Mouse (Mus musculus): ENCODE data around the gene Ptpn13. TPM values are rescaled to one million over a fixed set of nuclear protein-coding genes. Genes with fewer than 3 reads are reported as not detected.
A peak's percentile ranks its signal among the peaks of the same experiment; 100 is the strongest.

Gene Ptpn13
- total RNA-seq, 2 experiments from 2014 or later = 9.3 to 10.5 TPM

DNA sequence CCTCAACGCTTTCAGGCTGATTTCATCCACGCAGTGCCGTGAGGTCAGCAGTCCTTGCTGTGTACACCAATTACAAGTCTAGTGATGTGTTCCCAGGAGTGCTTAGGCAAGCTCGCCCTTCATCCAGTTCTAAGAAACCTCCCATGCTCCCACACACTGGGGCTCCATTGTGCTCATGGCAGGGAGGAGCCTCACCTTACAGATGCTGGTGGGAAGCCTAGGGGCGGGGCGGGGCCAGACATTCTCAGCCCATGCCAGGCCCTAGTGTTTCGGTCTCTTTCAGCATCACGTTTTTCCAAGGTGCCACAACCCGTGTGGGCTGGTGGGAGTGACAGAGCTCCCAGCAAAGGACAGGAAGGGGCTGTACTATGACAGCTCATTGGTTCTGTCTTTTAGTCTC, 192.2 kb downstream of the Ptpn13 start:
- intact Hi-C loops (cut with DNase I) = no loop called here
- no peak for DNase-seq (ENCODE audit: low spot score in 2 of 2)

- DNase-seq (ENCODE audit: low spot score in 2 of 2) = no peak
- intact Hi-C loops (cut with DNase I) = no loop called here
These were observed 195.4 kb downstream of the Ptpn13 start for GRCm38 (mm10) chr5:103620301-103620973.

GRCm38 (mm10) chr5:103622321-103622720, 197.3 kb downstream of the Ptpn13 start:
- intact Hi-C loops (cut with DNase I) = no loop called here
- no peak for DNase-seq (ENCODE audit: low spot score in 2 of 2)

GRCm38 (mm10) chr5:103624831-103625230, 199.8 kb downstream of the Ptpn13 start:
- intact Hi-C loops (cut with DNase I) = no loop called here

GRCm38 (mm10) chr5:103628499-103628898, 203.5 kb downstream of the Ptpn13 start:
- intact Hi-C loops (cut with DNase I) = no loop called here
- no peak for DNase-seq (ENCODE audit: low spot score in 2 of 2)

More at GRCm38 (mm10) chr5:103624831-103625230, 199.8 kb downstream of the Ptpn13 start:
- DNase-seq (ENCODE audit: low spot score in 2 of 2) = no peak

- intact Hi-C loops (cut with DNase I) = no loop called here
- peak; percentile 66 to 71 for DNase-seq (ENCODE audit: low spot score in 2 of 2)
These were observed 204.2 kb downstream of the Ptpn13 start, which contains the start of gene Slc10a6 for GRCm38 (mm10) chr5:103629111-103629764. TSS of gene Slc10a6 (minus strand) at chr5:103629403.

DNA sequence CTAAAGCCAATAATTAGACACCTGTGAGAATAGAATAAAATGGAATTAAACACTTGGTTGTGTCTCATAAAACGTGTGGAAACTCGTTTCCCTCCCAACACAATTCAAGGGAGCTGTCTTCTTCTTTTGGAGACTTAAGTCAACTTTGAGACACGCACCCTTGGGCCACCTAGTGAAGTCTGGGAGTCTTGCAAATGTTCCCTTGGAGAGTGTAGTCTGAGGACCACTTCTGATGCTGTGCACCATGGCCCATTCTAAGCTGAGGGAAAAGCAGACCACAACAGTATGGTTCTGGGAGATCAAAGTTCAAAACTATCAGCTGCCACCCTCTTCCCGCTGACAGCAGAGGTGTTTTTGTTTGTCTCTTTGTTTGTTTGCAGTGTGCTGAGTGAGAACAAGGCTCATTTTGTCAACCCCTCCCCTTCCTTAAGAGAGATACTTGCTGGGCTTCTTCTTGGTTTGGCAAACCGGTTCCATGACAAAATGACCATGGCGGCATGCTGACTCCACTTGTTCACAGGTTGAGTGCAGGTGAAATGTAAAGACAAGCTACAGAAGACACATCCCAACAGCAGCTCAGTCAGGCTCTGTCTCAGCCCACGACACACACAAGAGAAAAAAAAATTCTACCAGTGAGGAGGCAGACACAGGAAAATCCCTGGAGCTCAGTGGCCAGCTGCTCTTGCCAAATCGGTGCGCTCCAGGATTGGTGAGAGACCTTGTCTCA, 205.0 kb downstream of the Ptpn13 start:
- no peak for DNase-seq (ENCODE audit: low spot score in 2 of 2)
- intact Hi-C loops (cut with DNase I) = no loop called here

DNA sequence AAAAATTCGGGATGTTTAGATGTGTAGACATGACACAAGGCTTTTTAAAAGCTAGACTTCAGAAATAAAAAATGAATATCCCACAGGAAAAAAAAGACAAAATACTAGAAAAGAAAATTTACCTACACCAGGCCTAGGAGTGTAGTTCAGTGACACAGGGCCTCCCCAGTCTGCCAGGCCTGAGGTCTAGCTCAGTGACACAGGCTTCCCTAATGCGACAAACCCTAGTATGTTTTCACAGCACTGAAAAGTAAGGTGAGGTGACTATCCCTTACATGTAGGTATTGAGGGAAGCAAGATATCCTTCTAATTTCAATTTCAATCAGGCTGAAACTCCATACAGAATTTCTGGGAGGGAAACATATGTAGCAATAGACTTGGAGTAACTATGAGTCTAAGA, 212.2 kb downstream of the Ptpn13 start:
- intact Hi-C loops (cut with DNase I) = no loop called here

DNA sequence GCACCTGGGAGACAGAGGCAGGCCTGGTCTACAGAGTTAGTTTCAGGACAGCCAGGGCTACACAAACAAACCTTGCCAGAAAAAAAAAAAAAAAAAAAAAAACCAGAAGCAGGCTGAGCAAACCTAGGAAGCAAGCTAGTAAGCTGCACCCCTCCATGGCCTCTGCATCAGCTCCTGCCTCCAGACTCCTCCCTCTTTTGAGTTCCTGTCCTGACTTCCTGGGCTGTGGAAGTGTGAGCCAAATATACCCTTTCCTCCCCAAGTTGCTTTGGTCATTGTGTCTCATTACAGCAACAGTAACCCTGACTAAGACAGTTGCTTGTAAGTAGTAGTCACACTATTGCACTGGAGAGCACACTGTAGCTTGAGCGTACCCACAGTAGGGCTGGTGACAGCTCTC, 219.2 kb downstream of the Ptpn13 start:
- DNase-seq (ENCODE audit: low spot score in 2 of 2) = no peak
- intact Hi-C loops (cut with DNase I) = no loop called here

More for the DNA sequence above, 212.2 kb downstream of the Ptpn13 start:
- DNase-seq (ENCODE audit: low spot score in 2 of 2) = no peak

DNA sequence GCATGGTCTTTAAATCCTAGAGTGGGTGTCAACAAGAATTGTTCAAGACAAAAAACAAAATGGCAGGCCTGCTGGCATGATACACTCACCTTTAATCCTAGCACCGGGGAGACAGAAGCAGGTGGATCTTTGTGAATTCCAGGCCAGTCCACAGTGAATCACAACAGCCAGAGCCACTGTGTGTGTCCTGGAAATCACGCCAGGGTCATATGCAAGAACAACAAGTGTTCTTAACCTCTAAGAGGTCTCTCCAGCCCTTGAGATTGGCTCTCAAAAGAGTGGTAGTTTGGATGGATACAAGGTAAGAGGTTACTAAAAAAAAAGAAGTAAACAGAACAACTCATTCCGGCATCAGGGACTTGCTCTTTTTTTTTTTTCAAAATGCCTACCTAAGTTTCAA, 222.3 kb downstream of the Ptpn13 start:
- no peak for DNase-seq (ENCODE audit: low spot score in 2 of 2)
- intact Hi-C loops (cut with DNase I) = no loop called here

Other genes with a start within 250 kb of the Ptpn13 start
- gene Mapk10, start 213.9 kb upstream of the Ptpn13 start, total RNA-seq (2021) = 100 to 1,000 TPM; 466 to 482 TPM
- not detected for gene Slc10a6, start 204.2 kb downstream of the Ptpn13 start, total RNA-seq (2021)
- gene 1700016H13Rik, start 230.8 kb downstream of the Ptpn13 start, total RNA-seq (2021) = not detected

Data from left cerebral cortex, postnatal 25 days (tissue).